33 mouse cellular contexts compared by ENCODE assay signal in genomic region chr8:123441788-123442187, GRCm38 (mm10). TPM values are rescaled to one million over a fixed set of nuclear protein-coding genes. Genes with fewer than 3 reads are reported as not detected.
"Had no signal": no experiment of that assay in that cellular context is flagged by ENCODE, and none has a peak within 500 bp of the region (broad histone marks: within the 10 kb centered on the region; RNA-seq: fewer than 3 reads in every experiment).

No protein-coding gene starts in this region.

- H3K27me3 ChIP-seq: heart, embryonic 12.5 days; hindbrain, embryonic 12.5 days; kidney, embryonic 15.5 days; limb, embryonic 13.5 days; limb, embryonic 15.5 days; liver, embryonic 13.5 days; liver, embryonic 15.5 days had no signal

- H3K36me3 ChIP-seq: heart, embryonic 10.5 days; heart, embryonic 12.5 days; kidney, embryonic 15.5 days; limb, embryonic 15.5 days; liver, embryonic 13.5 days; liver, embryonic 15.5 days had no signal

- DNase-seq: gastrocnemius, postnatal 14 days; heart, adult 18-20 months; heart, postnatal 10 days; heart, postnatal 4 days; kidney, adult 11 months; kidney, adult 2 months; kidney, adult 9 months; kidney, postnatal 14 days; kidney, postnatal 36 days; layer of hippocampus, adult 9-11 months; layer of hippocampus, postnatal 36 days; left cerebral cortex, postnatal 4 days; liver, embryonic 13.5 days had no signal

- H3K9me3 ChIP-seq: heart, embryonic 10.5 days; hindbrain, embryonic 10.5 days; hindbrain, embryonic 12.5 days; kidney, embryonic 15.5 days; limb, embryonic 13.5 days; limb, embryonic 15.5 days; liver, embryonic 13.5 days; liver, embryonic 15.5 days had no signal

- H3K4me3 ChIP-seq: heart, embryonic 10.5 days; heart, embryonic 12.5 days; hindbrain, embryonic 12.5 days; limb, embryonic 15.5 days had no signal

RNA-seq across cellular contexts. Expression of gene Tubb3, which starts 30.6 kb away (rescaled TPM):
- total RNA-seq: gastrocnemius, adult 18-20 months; granulocyte monocyte progenitor cell, adult 5-6 weeks had no signal

RNA-seq across cellular contexts. Expression of gene Mc1r, which starts 34.9 kb away (rescaled TPM):
- total RNA-seq: gastrocnemius, adult 18-20 months; gastrocnemius, postnatal 14 days; gastrocnemius, postnatal 4 days; heart, adult 18-20 months; heart, adult 8-10 months; heart, postnatal 10 days; heart, postnatal 25 days; heart, postnatal 4 days; layer of hippocampus, postnatal 36 days; left cerebral cortex, adult 8-10 months; left cerebral cortex, postnatal 10 days; left cerebral cortex, postnatal 4 days had no signal
- polyA plus RNA-seq: heart, embryonic 10.5 days; heart, embryonic 12.5 days; intestine, embryonic 14.5 days; intestine, embryonic 16.5 days; kidney, adult 2 months; kidney, embryonic 15.5 days; kidney, postnatal 0 days; large intestine, adult 2 months; limb, embryonic 11.5 days; liver, embryonic 13.5 days; liver, embryonic 15.5 days had no signal
